ENCODE assay signal across 8 mouse cellular contexts in genomic region chr1:72871337-72871696, GRCm38 (mm10). TPM values are rescaled to one million over a fixed set of nuclear protein-coding genes. Genes with fewer than 3 reads are reported as not detected.
A peak's percentile ranks its signal among the peaks of the same experiment; 100 is the strongest.
DNase-seq lines count a peak whose midpoint lies in the region; ATAC-seq and TF ChIP-seq lines count a peak whose summit lies in the region.

No protein-coding gene starts in this region.

- WGBS in heart, adult 2 months: 1% methylated on average over 6 of the region's 6 CpGs
- WGBS in liver, embryonic 13.5 days (ENCODE audit: insufficient replicate concordance): 2% methylated on average over 6 of the region's 6 CpGs

- peak overlapping the region; percentile 36 for H3K9ac ChIP-seq in heart, adult 2 months (ENCODE audit: low read depth, low read length)
- no peak overlapping the region for H3K9ac ChIP-seq in liver, embryonic 13.5 days

- intact Hi-C loops in heart, adult 2 months (cut with DNase I): loop anchor here (5.0 kb wide), 1 partner anchor 491 kb away; no protein-coding TSS in a partner anchor

- peak overlapping the region; percentile 64 for H3K27ac ChIP-seq in heart, adult 2 months
- no peak overlapping the region for H3K27ac ChIP-seq in testis, adult 2 months (ENCODE audit: control insufficient read depth, insufficient read depth, low read depth, low read length)
- no peak overlapping the region for H3K27ac ChIP-seq in liver, embryonic 13.5 days

- ATAC-seq in liver, embryonic 13.5 days (ENCODE audit: low read depth): no peak

- TF ChIP-seq EP300 in heart, adult 2 months (IDR thresholded peaks at IDR 0.05; ENCODE audit: insufficient read depth, low read depth, low read length): no peak

- TF ChIP-seq CTCF in heart, adult 2 months (IDR thresholded peaks at IDR 0.05): no peak
- TF ChIP-seq CTCF in testis, adult 2 months (IDR thresholded peaks at IDR 0.05; ENCODE audit: control insufficient read depth, insufficient read depth, insufficient replicate concordance, low read depth, low read length): no peak

- DNase-seq in heart, adult 2 months: no peak
- DNase-seq in heart, adult 8-10 months (ENCODE audit: low spot score): no peak
- DNase-seq in testis, postnatal 14 days (ENCODE audit: low spot score): no peak
- DNase-seq in liver, embryonic 13.5 days: no peak
- no peak for DNase-seq in B cell, adult 2 months
- DNase-seq in cerebellum, adult 9-10 months: no peak
- no peak for DNase-seq in adrenal gland, postnatal 10 days

- H3K9me3 ChIP-seq in liver, embryonic 13.5 days (replicated peaks): no peaks in the 10 kb centered on the region

- no peaks in the 10 kb centered on the region for H3K36me3 ChIP-seq in heart, adult 2 months (ENCODE audit: control insufficient read depth, insufficient read depth, low read length)
- H3K36me3 ChIP-seq in testis, adult 2 months (ENCODE audit: control insufficient read depth, insufficient read depth, low read length): no peaks in the 10 kb centered on the region
- no peaks in the 10 kb centered on the region for H3K36me3 ChIP-seq in liver, embryonic 13.5 days

- H3K4me1 ChIP-seq in heart, adult 2 months (ENCODE audit: control insufficient read depth, insufficient read depth, low read length): peaks cover 1% of the 10 kb centered on the region
- peaks cover 20% of the 10 kb centered on the region for H3K4me1 ChIP-seq in testis, adult 2 months (ENCODE audit: control insufficient read depth, insufficient read depth, low read length)
- H3K4me1 ChIP-seq in liver, embryonic 13.5 days (replicated peaks): peaks cover 45% of the 10 kb centered on the region

- peak overlapping the region; percentile 65 for H3K4me2 ChIP-seq in liver, embryonic 13.5 days

- H3K27me3 ChIP-seq in heart, adult 2 months (ENCODE audit: control insufficient read depth, insufficient read depth, low read length): 0 out of 2 replicates have a peak, but pooled peaks cover 2% of the 10 kb centered on the region
- H3K27me3 ChIP-seq in testis, adult 2 months (ENCODE audit: control insufficient read depth, insufficient read depth, low read length): no peaks in the 10 kb centered on the region
- peaks cover 75% of the 10 kb centered on the region for H3K27me3 ChIP-seq in liver, embryonic 13.5 days

- no peak for TF ChIP-seq POLR2A in heart, adult 2 months (IDR thresholded peaks at IDR 0.05; ENCODE audit: insufficient read depth, low read depth, low read length)
- no peak for TF ChIP-seq POLR2A in testis, adult 2 months (IDR thresholded peaks at IDR 0.05; ENCODE audit: control insufficient read depth, low read depth, low read length)

- H3K79me2 ChIP-seq in heart, adult 2 months (replicated peaks; ENCODE audit: control insufficient read depth, insufficient read depth, low read length): no peaks in the 10 kb centered on the region

- peak overlapping the region; percentile 53 for H3K4me3 ChIP-seq in heart, adult 2 months
- peak overlapping the region; percentile 7 for H3K4me3 ChIP-seq in testis, adult 2 months (ENCODE audit: control insufficient read depth, low read depth, low read length)
- peak overlapping the region; percentile 46 for H3K4me3 ChIP-seq in liver, embryonic 13.5 days (replicated peaks)

RNA-seq across cellular contexts. Expression of gene Igfbp5, which starts 3.4 kb away (rescaled TPM):
- total RNA-seq in heart, adult 2 months (2021): 10 to 100 TPM; 94.0 to 94.7 TPM
- 77.8 and 91.0 TPM in 2 replicates for polyA plus RNA-seq in heart, adult 2 months (2012; rRNA removed)
- 100 to 1,000 TPM in 3 of 4 experiments, 10 to 100 TPM in 1; 89.6 to 129 (median 119) TPM for total RNA-seq in heart, adult 8-10 months (2022)
- 1.3 and 2.3 TPM in 2 replicates for polyA plus RNA-seq in testis, adult 2 months (2012; rRNA removed)
- polyA plus RNA-seq in liver, embryonic 13.5 days (2015; fragmentation: Nextera tagmentation; extraction: Ambion mirVana): 3.7 and 4.7 TPM in 2 replicates
- 100 to 1,000 TPM in 1 of 2 experiments, 10 to 100 TPM in 1; 85.9 to 120 TPM for total RNA-seq in adrenal gland, postnatal 10 days (2021)

RNA-seq across cellular contexts. Expression of gene Igfbp2, which starts 47.0 kb away (rescaled TPM):
- under 1 TPM in 1 of 2 experiments, not detected in 1; 0.30 TPM for total RNA-seq in heart, adult 2 months (2021)
- polyA plus RNA-seq in heart, adult 2 months (2012; rRNA removed): 0.41 and 2.6 TPM in 2 replicates
- total RNA-seq in heart, adult 8-10 months (2022): under 1 TPM in 3 of 4 experiments, not detected in 1; 0.27 to 0.66 (median 0.31) TPM
- polyA plus RNA-seq in testis, adult 2 months (2012; rRNA removed): 20.2 and 27.3 TPM in 2 replicates
- 5.2 TPM in 2 replicates for polyA plus RNA-seq in liver, embryonic 13.5 days (2015; fragmentation: Nextera tagmentation; extraction: Ambion mirVana)
- total RNA-seq in adrenal gland, postnatal 10 days (2021): 100 to 1,000 TPM; 210 to 501 TPM

Comparison
In these comparisons a context has a peak if more than half of its experiments do, and no peak if none do; other contexts are left out.
1. RNA of gene Igfbp2, which starts 47.0 kb away (total RNA-seq): 210 to 501 TPM in adrenal gland, postnatal 10 days; 0.27 to 0.66 TPM in heart, adult 8-10 months and 0.30 TPM in heart, adult 2 months; every median in the first group is over 100 times any median in the second.
2. Peak in every context shown above with its lines, with median percentiles within 50 percentile points of each other: H3K4me3 ChIP-seq.